Mouse (Mus musculus): Measurements from ENCODE around the gene Fxyd3. TPM values are rescaled to one million over a fixed set of nuclear protein-coding genes. Genes with fewer than 3 reads are reported as not detected.

Fxyd3 gene
- polyA plus RNA-seq (2015; fragmentation: Nextera tagmentation; extraction: Ambion mirVana), result 78.3 and 79.5 TPM in 2 replicates

DNA sequence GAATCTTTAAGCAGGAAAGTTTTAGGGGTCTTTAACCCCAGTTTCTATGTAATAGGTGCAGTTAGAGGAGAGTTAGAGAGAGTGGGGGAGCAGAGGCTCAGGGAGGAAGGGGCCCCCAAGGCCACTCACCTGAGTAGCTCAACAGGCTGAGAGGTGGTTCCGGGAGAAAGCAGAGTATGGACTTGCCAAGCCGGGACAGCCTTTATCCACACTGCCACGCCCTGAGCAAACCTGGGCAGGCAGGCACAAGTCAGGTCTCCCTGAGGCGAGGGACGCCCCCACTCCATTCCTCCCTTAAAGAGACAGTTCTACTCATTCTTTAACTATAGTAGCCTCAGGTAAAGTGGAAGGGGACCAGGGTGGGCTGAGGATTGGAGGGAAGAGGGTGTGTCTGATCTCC lies at the start of gene Fxyd3:
TSS of gene Fxyd3 (minus strand) at position 213 of the 400 bp plus-strand sequence.
- DNase-seq (ENCODE audit: low spot score), result no peak

- DNase-seq (ENCODE audit: low spot score), result no peak
Observed at GRCm38 (mm10) chr7:31125116-31125515, 48.6 kb upstream of the Fxyd3 start.

GRCm38 (mm10) chr7:31124381-31124780 lies 47.9 kb upstream of the Fxyd3 start:
- DNase-seq (ENCODE audit: low spot score), result no peak

GRCm38 (mm10) chr7:31123697-31124096 lies 47.2 kb upstream of the Fxyd3 start:
- DNase-seq (ENCODE audit: low spot score), result no peak

DNA sequence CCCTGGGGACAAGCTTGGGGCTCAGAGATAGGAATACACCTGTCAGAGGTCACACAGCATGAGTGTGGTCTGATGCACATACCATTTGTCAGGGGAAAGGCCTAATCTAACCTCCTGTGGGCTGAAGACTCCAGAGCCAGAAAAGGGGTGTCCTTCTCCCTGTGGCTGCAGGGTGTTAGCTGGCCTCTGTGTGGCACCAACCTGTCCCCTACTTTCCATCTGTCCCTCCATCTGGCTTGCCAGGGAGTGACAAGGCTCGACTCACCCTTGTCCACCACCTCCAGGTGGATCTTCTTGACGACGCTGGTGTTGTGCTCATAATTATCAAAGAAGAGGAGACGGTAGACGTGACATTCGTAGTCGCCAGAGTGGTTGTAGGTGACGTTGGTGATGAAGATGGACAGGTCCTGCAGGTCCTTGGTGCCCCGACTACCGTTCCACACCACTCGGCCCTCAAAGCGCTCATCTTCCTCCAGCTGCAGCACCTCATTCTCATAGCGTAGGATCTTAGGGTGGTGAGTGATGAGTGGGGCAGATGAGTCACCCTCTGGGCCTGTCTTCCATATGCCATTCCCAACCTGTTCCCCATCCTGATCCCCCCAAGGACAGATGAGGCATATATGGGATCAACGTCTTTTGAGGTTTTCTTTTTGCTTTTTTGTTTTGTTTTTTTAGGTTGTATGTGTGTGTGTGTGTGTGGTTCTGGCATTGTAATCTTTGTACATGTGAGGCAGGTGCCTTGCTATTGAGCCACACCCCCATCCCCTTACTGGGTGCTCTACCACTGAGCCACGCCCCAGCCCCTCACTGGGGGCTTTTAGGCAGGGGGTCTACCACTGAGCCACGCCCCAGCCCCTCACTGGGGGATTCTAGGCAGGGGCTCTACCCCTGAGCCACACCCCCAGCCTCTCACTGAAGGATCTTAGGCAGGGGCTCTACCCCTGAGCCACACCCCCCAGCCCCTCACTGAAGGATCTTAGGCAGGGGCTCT lies 46.4 kb upstream of the Fxyd3 start:
- DNase-seq (ENCODE audit: low spot score), result no peak

DNA sequence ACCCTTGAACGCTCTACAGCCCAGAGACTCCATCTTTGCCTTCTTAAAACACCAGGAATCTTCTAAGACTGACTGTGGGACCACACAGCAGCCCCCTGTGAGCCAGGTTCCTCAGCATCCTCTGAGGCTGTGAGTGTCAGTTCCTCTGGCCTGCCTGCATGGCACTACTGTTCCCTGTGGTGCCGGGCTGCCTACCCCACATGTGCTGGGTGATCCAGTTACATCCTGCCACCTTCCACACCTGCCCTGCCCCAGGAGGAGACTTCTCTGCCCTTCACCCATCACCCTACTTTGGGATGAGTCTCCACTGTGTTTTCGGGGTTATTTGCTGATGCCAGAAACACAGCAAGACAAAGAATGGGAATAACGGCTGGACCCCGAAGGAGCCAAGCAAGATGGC lies 43.1 kb upstream of the Fxyd3 start:
- DNase-seq (ENCODE audit: low spot score), result no peak

DNA sequence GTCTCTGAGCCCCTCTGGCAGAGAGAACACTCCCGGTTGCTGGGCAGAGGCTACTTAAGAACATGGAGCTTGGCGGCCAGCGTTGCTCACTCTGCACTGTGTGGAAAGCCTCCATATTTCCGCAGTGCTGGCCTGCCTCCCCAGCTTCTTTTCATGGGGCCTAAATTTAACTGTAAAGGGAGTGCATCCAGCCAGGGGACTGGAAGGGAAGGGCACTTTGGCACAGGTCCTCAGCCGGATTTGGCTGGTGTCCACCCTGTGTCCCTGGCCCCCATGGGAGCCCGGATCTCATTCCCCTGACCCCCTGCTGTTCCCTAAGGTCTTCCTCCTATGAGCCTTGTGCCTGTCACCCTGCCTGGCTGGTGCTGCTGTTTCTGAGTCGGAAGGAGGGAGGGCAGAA lies 42.0 kb upstream of the Fxyd3 start:
- DNase-seq (ENCODE audit: low spot score), result no peak

GRCm38 (mm10) chr7:31117465-31117864 lies 41.0 kb upstream of the Fxyd3 start:
- DNase-seq (ENCODE audit: low spot score), result no peak

DNA sequence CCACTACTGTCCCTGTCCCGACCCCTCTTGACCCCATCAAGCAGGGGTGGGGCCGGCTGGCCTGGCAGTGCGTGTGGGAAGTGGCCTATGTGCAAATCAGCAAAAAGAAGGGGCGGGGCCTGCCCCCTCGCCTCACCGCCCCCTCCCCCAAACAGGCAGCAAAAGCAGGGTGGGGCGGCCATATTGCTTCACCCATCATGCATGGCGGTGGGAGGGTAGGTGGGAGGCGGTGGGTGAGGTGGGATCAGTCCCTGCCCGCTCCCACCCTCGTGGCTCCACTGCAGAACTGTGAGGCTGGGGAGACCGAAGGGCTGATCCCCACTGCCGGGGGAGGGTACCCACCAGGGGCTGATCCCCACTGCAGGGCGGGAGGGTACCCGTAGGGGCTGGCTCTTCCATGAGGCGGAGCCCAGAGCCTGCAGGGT lies 40.2 kb upstream of the Fxyd3 start:
- no peak for DNase-seq (ENCODE audit: low spot score)

- no peak for DNase-seq (ENCODE audit: low spot score)
Observed at GRCm38 (mm10) chr7:31115587-31116043, 39.1 kb upstream of the Fxyd3 start.

DNA sequence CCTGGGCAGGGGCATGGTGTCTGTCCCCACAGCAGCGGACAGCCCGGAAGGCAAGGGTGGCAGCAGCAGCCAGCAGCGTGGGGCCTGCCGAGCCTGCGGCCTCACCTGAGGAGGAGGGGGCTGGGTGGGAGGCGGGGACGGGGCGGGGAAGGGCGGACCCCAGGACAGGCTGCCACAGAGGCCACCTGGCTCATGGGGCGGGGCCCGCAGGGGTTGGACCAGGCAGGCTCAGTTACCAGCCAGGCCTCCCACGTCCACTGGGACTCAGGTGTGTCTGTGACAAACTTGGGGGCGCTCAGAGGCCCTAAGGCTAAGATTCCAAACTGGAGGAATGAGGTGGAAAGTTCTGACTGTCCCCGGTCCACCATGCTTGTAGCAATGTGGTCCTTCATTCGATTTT lies 38.7 kb upstream of the Fxyd3 start, which contains the start of gene Hpn:
TSS of gene Hpn (minus strand) at position 109 of the 400 bp plus-strand sequence.
- no peak for DNase-seq (ENCODE audit: low spot score)

DNA sequence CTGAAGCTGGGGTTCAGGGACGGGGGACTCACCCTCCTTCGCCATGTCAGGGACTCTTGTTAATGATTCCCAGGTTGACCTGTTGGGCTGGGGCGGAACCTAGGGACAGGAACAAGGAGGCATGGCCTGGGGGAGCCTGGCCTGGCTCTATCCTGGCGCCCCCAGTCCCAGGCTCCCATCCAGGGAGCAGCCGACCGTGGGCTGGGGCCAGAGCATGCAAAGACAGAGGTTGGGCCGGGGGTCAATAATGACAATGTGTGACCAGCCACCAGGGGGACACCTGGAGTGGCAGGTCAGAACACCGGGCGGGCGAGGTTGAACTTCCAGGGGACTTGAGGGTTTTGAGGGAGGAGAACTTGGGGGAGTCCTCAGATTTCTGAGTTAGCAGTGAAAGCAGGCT lies 38.1 kb upstream of the Fxyd3 start:
- no peak for DNase-seq (ENCODE audit: low spot score)

GRCm38 (mm10) chr7:31113800-31114199 lies 37.3 kb upstream of the Fxyd3 start:
- no peak for DNase-seq (ENCODE audit: low spot score)

GRCm38 (mm10) chr7:31112036-31112435 lies 35.5 kb upstream of the Fxyd3 start:
- DNase-seq (ENCODE audit: low spot score), result no peak

- no peak for DNase-seq (ENCODE audit: low spot score)
Observed at GRCm38 (mm10) chr7:31110861-31111385, 34.4 kb upstream of the Fxyd3 start.

DNA sequence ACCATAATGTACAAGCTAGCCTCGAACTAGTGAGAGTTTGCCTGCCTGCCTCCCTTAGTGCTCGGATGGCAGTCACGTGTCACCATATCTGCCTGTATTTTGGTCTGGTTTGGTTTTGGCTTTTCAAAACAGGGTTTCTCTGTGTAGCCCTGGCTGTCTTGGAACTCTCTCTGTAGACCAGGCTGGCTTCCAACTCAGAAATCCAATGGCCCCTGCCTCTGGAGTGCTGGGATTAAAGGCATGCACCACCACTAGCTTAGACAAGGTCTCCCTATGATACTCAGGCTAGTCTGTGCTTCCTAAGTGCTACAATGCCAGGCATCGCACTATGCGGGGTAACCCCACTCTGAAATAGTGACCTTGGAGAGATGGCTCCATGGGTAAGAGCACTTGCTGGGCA lies 33.3 kb upstream of the Fxyd3 start:
- DNase-seq (ENCODE audit: low spot score), result no peak

- DNase-seq (ENCODE audit: low spot score), result no peak
Observed at GRCm38 (mm10) chr7:31109091-31109490, 32.6 kb upstream of the Fxyd3 start.

DNA sequence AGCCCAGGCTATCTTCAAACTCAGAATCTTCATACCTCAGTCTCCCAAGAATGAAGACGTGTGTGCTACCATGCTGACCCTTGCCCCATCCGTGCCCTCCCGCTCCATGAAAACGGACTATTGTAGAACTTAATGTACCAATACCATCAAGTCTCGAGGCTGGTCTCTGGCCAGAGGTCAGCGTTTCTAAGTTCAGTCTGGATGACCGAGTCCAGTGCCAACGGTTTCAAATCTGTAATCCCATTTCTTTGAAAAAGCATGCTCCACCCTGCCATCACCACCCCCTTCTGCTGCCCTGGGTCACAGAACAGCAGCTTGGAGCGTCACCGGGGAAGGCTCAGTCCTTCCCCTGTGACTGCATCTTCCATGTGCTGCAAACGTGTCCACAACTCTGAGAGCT lies 31.3 kb upstream of the Fxyd3 start:
- DNase-seq (ENCODE audit: low spot score), result no peak

GRCm38 (mm10) chr7:31106166-31106565 lies 29.7 kb upstream of the Fxyd3 start:
- peak; percentile 30 for DNase-seq (ENCODE audit: low spot score)

DNA sequence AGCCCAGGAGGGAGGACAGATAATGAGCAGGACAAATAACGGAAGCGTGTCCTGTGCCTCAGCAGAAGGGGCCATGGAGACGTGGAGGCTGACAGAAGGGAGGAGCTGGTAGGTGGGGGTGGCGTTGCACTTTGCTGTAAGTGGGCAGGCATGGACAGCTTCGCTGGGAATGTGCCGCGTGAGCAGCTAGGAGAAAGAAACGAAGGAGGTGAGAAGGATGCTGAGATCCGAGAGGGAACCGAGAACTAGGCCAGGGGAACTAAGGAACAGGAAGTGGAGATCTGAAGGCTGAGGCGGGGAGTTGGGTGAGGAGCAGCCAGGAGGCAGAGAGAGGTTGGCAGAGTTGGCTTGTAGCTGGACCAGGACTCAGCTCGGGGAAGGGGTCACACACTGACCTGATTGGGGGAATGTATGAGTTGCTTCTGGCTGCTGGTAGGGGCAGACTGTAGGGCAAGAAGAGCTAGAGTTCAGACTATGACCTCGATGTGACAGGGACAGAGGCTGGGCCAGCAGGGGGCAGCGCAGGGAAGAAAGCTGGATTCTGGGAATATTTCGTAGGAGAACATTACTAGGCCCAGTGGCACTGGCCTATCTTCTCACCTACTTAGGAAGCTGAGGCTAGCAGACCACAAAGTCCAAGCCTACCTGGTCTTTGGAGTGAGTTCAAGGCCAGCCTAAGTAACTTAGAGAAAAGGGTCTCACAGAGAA lies 28.7 kb upstream of the Fxyd3 start:
- no peak for DNase-seq (ENCODE audit: low spot score)

DNA sequence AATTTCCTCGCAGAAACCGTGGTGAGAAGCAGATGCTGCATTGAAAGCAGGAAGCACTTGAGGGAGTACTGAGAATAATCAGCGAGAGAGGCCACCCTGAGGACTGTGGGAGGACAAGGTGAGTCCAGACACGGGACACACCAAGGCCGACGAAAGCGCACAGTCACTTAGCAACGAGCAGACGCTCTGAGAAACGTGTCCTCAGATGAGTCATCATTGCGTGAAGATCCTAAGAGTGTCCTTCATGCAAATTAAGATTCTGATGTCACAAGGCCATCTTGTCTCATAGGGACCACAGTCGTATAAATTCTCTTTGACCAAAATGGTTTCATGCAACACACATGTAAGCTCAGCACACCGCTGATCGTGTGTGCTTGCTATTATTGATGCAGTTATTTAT lies 24.3 kb upstream of the Fxyd3 start:
- no peak for DNase-seq (ENCODE audit: low spot score)

DNA sequence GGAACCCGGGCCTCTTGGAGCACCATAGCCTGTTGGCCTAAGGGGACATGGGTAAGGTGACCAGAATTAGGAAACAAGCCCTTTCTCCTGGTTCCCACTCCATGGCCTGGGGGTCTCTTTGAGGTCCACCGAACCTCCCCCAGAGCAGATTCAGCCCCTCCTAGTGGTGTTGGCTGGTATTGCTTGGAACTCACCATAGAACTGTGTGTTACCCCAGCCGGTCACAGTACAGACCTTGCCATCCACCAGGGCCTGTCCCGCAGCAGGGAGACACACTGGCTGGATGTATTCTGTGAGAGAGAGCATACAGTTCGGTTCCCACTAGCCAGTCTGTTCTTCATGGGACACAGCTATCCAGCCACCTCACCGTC lies 23.1 kb upstream of the Fxyd3 start:
- DNase-seq (ENCODE audit: low spot score), result no peak
